Mouse (Mus musculus) bone marrow macrophage, adult 2 months (primary cell): ENCODE data around the gene Ppp6r3. TPM values are rescaled to one million over a fixed set of nuclear protein-coding genes. Genes with fewer than 3 reads are reported as not detected.

Experiments used
- H3K27ac ChIP-seq: 2 replicates; pipeline ENCODE4 v1.5.1; 2012; ENCODE audit warnings: low read depth, low read length; ENCODE audit not compliant: insufficient read depth
- H3K4me1 ChIP-seq: 2 replicates; pipeline ENCODE4 v1.6.1; 2012; ENCODE audit warnings: low read length; ENCODE audit not compliant: control insufficient read depth, insufficient read depth
- H3K4me3 ChIP-seq: 2 replicates; pipeline ENCODE4 v1.5.1; 2012; ENCODE audit warnings: mild to moderate bottlenecking, low read length, moderate library complexity; ENCODE audit not compliant: insufficient read depth
- CTCF ChIP-seq: IDR thresholded peaks from 2 replicates; pipeline ENCODE4 v1.5.1; 2012; ENCODE audit warnings: low read depth, mild to moderate bottlenecking, low read length, moderate library complexity
- POLR2A ChIP-seq: IDR thresholded peaks from 2 replicates; pipeline ENCODE4 v1.6.1; 2012; ENCODE audit warnings: mild to moderate bottlenecking, low read depth, low read length, borderline replicate concordance
- polyA plus RNA-seq: library from polyadenylated mRNA; stranded (reverse); fragments of >200 nt; gene quantifications from 2 replicates; pipeline ENCODE4 v1.2.4, GENCODE M21; 2012; ENCODE audit not compliant: missing spikeins, insufficient read depth, insufficient read length

Gene Ppp6r3
- polyA plus RNA-seq, 1 experiment, result 56.1 TPM

GRCm38 (mm10) chr19:3532717-3533260 is 42.8 kb downstream of the Ppp6r3 start:
- H3K27ac ChIP-seq, result no peak overlapping the region
- no peak for TF ChIP-seq POLR2A
- no peak for TF ChIP-seq CTCF
- H3K4me1 ChIP-seq, result peaks cover 14% of the 10 kb centered on the region
- no peak overlapping the region for H3K4me3 ChIP-seq

GRCm38 (mm10) chr19:3529781-3530180 is 45.8 kb downstream of the Ppp6r3 start:
- TF ChIP-seq POLR2A (no peak), CTCF (no peak)
- H3K27ac ChIP-seq, result no peak overlapping the region
- no peak overlapping the region for H3K4me3 ChIP-seq
- no peaks in the 10 kb centered on the region for H3K4me1 ChIP-seq

GRCm38 (mm10) chr19:3528646-3529045 is 46.9 kb downstream of the Ppp6r3 start:
- no peak overlapping the region for H3K27ac ChIP-seq
- no peaks in the 10 kb centered on the region for H3K4me1 ChIP-seq
- no peak for TF ChIP-seq CTCF
- no peak for TF ChIP-seq POLR2A

GRCm38 (mm10) chr19:3527531-3527930 is 48.0 kb downstream of the Ppp6r3 start:
- peaks cover 2% of the 10 kb centered on the region for H3K4me1 ChIP-seq
- no peak for TF ChIP-seq CTCF
- no peak for TF ChIP-seq POLR2A
- no peak overlapping the region for H3K27ac ChIP-seq
- H3K4me3 ChIP-seq, result no peak overlapping the region

More at GRCm38 (mm10) chr19:3528646-3529045, 46.9 kb downstream of the Ppp6r3 start:
- H3K4me3 ChIP-seq, result no peak overlapping the region

GRCm38 (mm10) chr19:3519471-3520169 is 55.9 kb downstream of the Ppp6r3 start:
- TF ChIP-seq POLR2A (no peak), CTCF (no peak)
- Histone ChIP-seq H3K4me3 (no peak overlapping the region), H3K4me1 (peaks cover 6% of the 10 kb centered on the region), H3K27ac (no peak overlapping the region)

- H3K27ac ChIP-seq, result no peak overlapping the region
- no peak overlapping the region for H3K4me3 ChIP-seq
- TF ChIP-seq POLR2A (no peak), CTCF (no peak)
- no peaks in the 10 kb centered on the region for H3K4me1 ChIP-seq
These were observed 78.3 kb downstream of the Ppp6r3 start for GRCm38 (mm10) chr19:3497216-3497615.

- Histone ChIP-seq H3K27ac (no peak overlapping the region), H3K4me3 (no peak overlapping the region), H3K4me1 (no peaks in the 10 kb centered on the region)
- no peak for TF ChIP-seq POLR2A
- TF ChIP-seq CTCF, result no peak
These were observed 85.7 kb downstream of the Ppp6r3 start for GRCm38 (mm10) chr19:3489826-3490225.

GRCm38 (mm10) chr19:3482831-3483230 is 92.7 kb downstream of the Ppp6r3 start:
- H3K4me3 ChIP-seq, result no peak overlapping the region
- no peak overlapping the region for H3K27ac ChIP-seq
- H3K4me1 ChIP-seq, result no peaks in the 10 kb centered on the region
- TF ChIP-seq CTCF (no peak), POLR2A (no peak)

- no peak for TF ChIP-seq CTCF
- TF ChIP-seq POLR2A, result no peak
- no peak overlapping the region for H3K27ac ChIP-seq
- no peaks in the 10 kb centered on the region for H3K4me1 ChIP-seq
- no peak overlapping the region for H3K4me3 ChIP-seq
These were observed 95.4 kb downstream of the Ppp6r3 start for GRCm38 (mm10) chr19:3480101-3480500.

- Histone ChIP-seq H3K4me3 (no peak overlapping the region), H3K4me1 (no peaks in the 10 kb centered on the region), H3K27ac (no peak overlapping the region)
- TF ChIP-seq CTCF (no peak), POLR2A (no peak)
These were observed 98.6 kb downstream of the Ppp6r3 start for GRCm38 (mm10) chr19:3476996-3477395.
